Mouse (Mus musculus): ENCODE results near the gene Arhgap31. TPM values are rescaled to one million over a fixed set of nuclear protein-coding genes. Genes with fewer than 3 reads are reported as not detected.

The Arhgap31 gene
- polyA plus RNA-seq, 1 experiment, result 12.1 TPM

DNA sequence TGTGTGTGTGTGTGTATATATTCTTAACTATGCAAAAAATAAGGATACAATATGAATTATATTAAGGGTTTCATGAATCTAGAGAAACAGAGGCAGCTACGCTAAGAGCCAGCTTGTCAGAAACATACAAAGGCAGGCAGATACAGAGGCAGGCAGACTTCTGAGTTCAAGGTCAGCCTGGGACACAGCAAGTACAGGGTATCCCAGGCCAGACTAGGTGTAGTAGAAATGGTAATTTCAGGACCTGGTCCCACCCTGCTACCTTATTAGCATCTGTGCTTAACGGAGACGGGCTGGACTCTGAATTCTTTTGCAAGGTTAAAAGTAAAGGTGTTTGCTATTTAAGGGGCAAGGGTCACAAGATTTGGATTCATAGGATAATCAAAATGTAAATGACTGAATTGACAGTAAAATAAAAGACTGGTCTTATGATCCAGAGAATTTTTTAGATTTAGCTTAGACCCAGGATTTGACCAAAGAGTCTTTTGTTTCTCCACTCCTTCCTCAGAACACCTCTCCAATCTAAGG lies 154.8 kb downstream of the Arhgap31 start, which contains the start of gene Tmem39a:
Gene Tmem39a, plus strand, starts transcription at position 478 of the 528 bp plus-strand sequence.
- no peak for DNase-seq (ENCODE audit: extremely low spot score in 1 of 2, low spot score in 1 of 2)

DNA sequence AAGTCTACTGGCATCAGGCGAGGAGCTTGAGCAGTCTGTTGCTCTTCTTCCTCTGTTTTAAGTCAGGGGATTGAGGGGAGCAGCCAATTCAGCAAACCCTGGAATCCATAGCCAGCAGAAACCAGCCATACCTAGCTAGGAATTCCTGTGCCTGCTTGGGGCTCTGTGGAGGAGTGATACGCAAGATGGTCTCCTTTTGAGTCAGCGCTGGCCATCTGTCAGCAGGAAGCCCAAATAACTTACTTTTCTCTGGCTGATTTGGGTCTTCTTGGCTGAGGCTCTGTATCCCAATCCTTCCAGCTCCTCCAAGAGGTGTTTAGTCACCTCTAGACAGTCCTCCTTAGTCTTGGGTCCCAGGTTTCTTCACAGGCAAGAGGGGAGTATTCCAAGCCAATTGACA lies 157.1 kb downstream of the Arhgap31 start:
- DNase-seq (ENCODE audit: extremely low spot score in 1 of 2, low spot score in 1 of 2), result no peak

DNA sequence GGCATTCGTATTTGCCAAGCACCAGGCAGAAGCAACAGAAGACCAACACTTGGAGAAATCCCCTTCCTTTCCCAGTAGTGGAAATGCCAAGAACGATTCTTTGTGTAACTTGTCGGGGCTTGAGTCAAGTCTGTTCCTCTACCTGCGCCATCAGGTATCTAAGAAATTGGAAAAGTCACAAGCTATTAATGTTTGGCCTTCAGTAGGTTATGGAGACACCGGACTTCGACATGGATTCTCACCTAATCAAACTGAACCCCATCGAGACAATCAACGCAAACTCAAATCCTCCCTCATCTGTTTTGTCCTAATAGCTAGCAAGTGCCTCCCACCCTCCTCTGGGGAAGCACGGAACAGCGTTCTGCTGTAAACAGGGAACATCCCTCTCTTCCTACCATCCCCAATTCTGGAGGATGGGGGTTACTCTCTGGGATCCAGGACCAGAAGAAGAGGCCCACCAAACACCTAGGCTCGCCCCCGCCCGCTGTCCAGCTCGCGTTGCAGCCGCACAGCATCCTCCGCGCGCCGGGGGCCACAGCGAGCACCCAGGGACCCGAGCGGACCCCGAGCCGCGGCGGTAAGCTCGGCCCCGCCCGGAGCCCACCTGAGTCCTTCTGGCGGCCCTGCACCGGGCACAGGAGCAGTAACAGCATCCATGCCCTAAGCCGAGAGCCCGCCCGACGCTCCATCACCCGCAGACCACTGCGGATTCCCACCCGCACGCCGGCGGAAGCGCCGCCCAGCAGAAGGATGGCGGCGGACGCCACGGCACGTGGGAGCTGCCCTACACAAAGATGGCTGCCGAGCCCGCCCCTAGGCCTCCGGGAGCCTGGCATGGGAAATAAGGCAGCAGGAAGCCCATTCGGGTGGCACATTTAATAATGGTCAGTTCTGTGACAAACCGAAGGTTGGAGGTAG lies 163.3 kb downstream of the Arhgap31 start, which contains the start of gene Poglut1:
Gene Poglut1, minus strand, starts transcription at position 780 of the 918 bp plus-strand sequence.
- peak; percentile 52 to 80 for DNase-seq (ENCODE audit: extremely low spot score in 1 of 2, low spot score in 1 of 2)

Other genes with a start within 250 kb of the Arhgap31 start
- gene Timmdc1, start 190.6 kb downstream of the Arhgap31 start, polyA plus RNA-seq (2012; rRNA removed), result 16.4 and 18.1 TPM in 2 replicates
- 50.5 and 51.8 TPM in 2 replicates for gene Poglut1, start 163.0 kb downstream of the Arhgap31 start, polyA plus RNA-seq (2012; rRNA removed)
- 39.2 and 45.8 TPM in 2 replicates for gene Tmem39a, start 154.6 kb downstream of the Arhgap31 start, polyA plus RNA-seq (2012; rRNA removed)
- gene B4galt4, start 29.0 kb upstream of the Arhgap31 start, polyA plus RNA-seq (2012; rRNA removed), result 21.4 and 22.1 TPM in 2 replicates
- 1.9 and 2.9 TPM in 2 replicates for gene Upk1b, start 87.1 kb upstream of the Arhgap31 start, polyA plus RNA-seq (2012; rRNA removed)
- gene 4930435E12Rik, start 115.5 kb upstream of the Arhgap31 start, polyA plus RNA-seq (2012; rRNA removed), result not detected in 2 replicates
- gene Igsf11, start 179.4 kb upstream of the Arhgap31 start, polyA plus RNA-seq (2012; rRNA removed), result 35.6 and 37.4 TPM in 2 replicates

Measured in frontal cortex, adult 2 months (tissue).